Mouse (Mus musculus): Measurements from ENCODE around the gene Tbc1d20.

Gene Tbc1d20

GRCm38 (mm10) chr2:152359616-152360015, 66.0 kb downstream of the Tbc1d20 start:
- no peak for DNase-seq (ENCODE audit: extremely low spot score)

- no peak for DNase-seq (ENCODE audit: extremely low spot score)
Measured at GRCm38 (mm10) chr2:152360271-152360775, 66.7 kb downstream of the Tbc1d20 start.

GRCm38 (mm10) chr2:152361193-152361592, 67.6 kb downstream of the Tbc1d20 start:
- DNase-seq (ENCODE audit: extremely low spot score) = no peak

All from embryo, embryonic 9.5 days (tissue).